ENCODE assay signal across 1 mouse cellular context in genomic region chr11:115641664-115642036, GRCm38 (mm10).
TF ChIP-seq lines count a peak whose summit lies in the region.

No protein-coding gene starts in this region.

TF ChIP-seq in CH12.LX, 34 proteins besides CTCF, POLR2A, EP300 and RAD21:
- TF ChIP-seq E2F4 (IDR thresholded peaks at IDR 0.05; ENCODE audit: insufficient replicate concordance, low read depth, low read length) (0 out of 2 replicates have a peak, but pooled peaks have one; percentile 22), POLR2AphosphoS2 (IDR thresholded peaks at IDR 0.05; ENCODE audit: low read depth, low read length) (0 out of 2 replicates have a peak, but pooled peaks have one; percentile 4), TBP (conservative IDR thresholded peaks at IDR 0.05; ENCODE audit: low read depth, low read length) (0 out of 2 replicates have a peak, but pooled peaks have one; percentile 51), CHD1 (IDR thresholded peaks at IDR 0.05; ENCODE audit: low read depth, low read length) (peak; percentile 70), MAZ (IDR thresholded peaks at IDR 0.05; ENCODE audit: low read depth, low read length) (no peak; the same call in 1 of the 2 replicates), NELFE (IDR thresholded peaks at IDR 0.05; ENCODE audit: low read depth, low read length) (peak; percentile 54; the same call in 1 of the 2 replicates)
